Mouse (Mus musculus) forelimb bud, embryonic 11.5 days (tissue): ENCODE results near the gene Smim22.
A peak's percentile ranks its signal among the peaks of the same experiment; 100 is the strongest.

Source experiments
- DNase-seq: peaks from one replicate; pipeline ENCODE4 v3.0.0-alpha.2; 2012; ENCODE audit warnings: low read depth, low spot score

The Smim22 gene

GRCm38 (mm10) chr16:5007067-5007466, at the start of gene Smim22:
Gene Smim22 (plus strand): TSS chr16:5007288.
- DNase-seq, result no peak

DNA sequence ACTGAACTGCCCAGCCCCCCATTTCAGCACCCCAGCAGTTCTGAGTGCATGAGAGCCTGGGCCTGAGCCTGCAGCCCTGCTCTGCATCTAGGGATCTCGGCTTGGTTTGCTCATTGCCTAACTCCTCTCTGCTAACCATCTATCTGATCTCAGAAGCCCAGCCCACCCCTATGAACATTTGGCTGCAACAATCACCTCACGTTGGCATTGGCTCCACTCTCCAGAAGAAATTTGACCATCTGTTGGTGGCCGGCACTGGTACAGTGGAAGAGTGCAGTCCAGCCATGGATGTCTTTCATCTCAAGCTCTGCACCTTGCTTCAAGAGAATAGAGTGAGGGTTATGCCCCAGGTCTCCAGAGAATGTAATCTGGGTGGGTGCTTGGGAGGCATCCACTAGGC, 49.6 kb upstream of the Smim22 start:
- no peak for DNase-seq

DNA sequence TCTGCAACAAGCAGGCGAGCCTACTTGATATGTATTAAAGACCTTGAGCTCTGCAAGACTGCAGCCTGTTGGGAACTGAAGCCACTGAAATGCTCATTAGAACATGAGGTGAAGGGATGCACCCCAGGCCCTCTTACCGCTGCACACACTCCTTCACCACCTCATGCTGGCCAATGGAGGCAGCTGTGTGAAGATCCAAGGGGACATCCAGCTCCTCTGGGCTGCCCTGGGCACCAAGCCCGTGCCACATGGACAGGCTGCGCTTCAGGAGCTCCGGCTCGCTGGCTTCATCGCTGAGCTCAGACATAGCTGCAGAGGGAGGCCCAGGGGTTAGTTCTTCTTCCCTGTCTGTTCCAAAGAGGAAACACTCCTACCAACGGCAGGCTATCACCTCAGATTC, 46.8 kb upstream of the Smim22 start:
- DNase-seq, result no peak

- DNase-seq, result no peak
These were observed 43.7 kb upstream of the Smim22 start for GRCm38 (mm10) chr16:4963346-4963745.

DNA sequence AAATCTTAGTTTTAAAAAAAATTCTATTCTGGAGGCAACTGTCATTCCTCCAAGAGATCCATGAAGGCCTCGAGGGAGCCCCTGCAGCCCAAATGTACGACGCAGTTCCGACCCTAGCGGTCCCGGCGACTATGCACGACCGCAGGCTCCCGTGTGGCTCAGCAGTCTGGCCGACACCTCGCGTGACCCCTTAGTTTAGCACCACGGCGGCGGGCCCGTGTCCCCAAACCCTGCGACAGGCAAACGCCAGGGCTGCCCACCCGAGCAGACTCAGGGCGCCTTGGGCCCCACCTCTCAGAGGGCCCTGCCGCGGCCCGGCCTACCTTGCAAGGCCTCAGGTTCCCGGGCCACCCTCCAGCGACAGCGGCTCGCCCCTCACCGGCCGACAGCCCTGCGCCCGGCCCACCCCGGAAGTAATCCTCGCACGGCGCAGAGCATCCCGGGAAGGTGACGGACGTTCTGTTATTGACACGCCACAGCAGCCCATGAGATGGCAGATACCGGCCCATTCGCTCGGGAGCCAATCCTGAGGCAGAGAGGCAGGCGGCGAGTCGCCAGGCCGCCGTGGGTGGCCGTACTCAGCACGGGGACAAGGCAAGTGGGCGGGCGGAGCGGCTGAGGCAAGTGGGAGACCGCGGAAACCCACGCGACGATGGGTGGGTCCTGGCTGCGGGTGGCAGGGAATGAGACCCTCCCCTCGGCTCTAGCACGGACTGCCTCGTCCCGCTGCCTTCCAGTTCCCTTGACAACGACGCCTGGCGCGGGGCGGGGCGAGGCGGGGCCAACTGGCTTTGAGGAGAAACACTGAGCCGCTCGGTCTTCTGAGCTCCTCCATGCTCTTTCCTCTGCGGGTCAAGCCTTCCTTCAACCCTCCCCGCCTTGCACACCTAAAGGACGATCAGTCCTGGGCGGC, 43.0 kb upstream of the Smim22 start, which contains the start of gene Anks3:
TSS of gene Anks3 (minus strand) at position 409 of the 913 bp plus-strand sequence.
- peak; percentile 90 for DNase-seq

DNA sequence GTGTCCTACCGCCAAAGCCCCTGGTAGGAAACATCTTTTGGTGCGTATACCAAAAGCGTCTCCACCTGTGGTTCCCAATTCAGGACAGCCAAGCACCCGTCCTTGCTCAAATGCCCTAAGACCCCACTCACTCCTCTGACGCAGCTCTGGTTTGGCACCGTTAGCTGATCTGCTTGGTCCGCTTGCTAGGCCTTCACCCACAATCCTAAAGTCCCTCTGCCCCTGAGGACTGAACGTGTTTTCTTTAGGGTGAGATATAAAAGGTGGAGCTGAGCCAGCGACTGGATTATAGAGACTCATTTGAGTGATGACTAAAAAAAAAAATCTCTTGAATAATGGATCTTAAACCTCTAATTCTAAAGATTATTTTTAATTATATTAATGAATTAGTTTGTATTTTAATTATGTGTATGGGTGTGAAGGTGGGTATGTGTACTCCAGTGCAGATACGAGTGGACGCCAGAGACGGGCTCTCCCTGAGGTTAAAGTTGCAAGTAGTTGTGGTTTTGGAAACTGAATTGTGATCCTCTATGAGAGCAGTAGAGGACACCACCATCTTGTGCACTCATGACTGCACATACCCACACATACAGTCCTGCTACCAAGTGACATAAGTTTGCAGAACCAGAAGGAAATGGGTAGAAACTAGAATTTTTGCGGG, 42.2 kb upstream of the Smim22 start:
- peak; percentile 3 for DNase-seq

DNA sequence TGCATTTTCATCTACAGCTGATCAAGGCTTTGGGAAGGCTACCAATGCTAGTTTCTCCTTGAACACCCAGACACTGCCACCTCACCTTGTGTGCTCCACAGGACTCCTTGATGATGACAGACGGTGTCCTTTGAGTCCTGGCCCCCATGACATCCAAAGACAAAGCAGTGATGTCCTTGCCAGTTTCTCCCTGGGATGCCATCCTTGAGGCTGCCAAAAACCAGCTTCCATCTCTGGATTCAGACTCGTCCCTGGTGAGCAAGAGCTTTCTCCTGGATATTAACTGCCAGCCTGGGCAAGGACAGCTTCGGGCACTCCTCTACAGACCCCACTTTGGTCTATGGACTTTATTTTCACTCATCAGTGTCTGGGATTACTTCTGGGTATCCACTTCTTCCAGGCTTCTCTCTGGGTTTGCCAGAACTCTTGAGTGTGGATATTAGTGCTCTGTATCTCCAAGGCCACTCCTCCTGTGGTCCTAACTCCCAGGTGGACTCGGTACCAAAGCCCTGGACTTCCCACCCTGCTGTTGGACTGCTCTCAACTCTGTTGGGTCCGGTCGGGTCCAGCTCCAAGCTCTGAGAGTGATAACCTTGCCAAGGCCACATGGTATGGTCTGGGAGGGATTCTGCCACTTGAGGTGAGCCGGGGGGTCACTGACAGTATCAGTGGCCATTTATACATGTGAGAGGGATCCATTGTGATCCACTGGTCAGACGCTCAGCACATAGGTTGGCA, 41.5 kb upstream of the Smim22 start:
- no peak for DNase-seq

DNA sequence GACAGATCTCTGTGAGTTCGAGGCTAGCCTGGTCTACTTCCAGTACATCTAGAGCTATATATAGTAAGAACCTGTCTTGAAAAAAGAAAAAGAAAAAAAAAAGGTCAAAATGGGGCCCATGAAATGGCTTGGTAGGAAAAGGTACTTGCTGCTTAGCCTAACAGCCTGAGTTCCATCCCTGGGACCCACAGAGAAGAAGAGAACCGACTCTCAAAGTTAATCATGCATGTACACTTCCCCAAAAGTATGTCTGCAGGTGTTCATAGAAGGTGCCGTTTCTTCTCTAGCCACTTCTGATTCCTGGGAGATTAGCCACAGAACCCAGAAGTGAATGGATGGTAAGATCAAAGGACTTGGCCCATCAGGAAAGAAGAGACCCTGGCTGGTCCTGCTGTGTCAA, 38.7 kb upstream of the Smim22 start:
- DNase-seq, result no peak

- DNase-seq, result no peak
These were observed 37.8 kb upstream of the Smim22 start for GRCm38 (mm10) chr16:4969055-4969843.

DNA sequence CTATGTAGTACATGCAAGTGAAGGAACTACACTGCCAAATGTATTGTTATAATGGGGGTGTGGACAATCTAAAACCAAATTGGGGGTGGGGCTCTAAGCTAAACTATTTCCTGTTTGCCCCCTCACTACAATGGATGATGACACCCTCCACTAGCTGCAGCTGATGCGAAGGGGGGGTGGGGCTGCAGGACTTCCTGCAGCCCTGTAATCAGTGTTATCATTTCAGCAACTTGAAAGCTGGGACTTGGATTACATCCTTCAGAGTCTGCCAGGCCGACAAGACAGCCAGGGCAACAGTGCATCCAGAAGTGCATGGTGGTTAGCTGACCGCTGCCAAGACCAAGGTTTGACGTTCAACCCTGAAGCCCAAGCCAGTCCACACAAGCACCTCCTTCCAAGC, 35.5 kb upstream of the Smim22 start:
- DNase-seq, result no peak

GRCm38 (mm10) chr16:4974521-4974920, 32.6 kb upstream of the Smim22 start:
- no peak for DNase-seq

DNA sequence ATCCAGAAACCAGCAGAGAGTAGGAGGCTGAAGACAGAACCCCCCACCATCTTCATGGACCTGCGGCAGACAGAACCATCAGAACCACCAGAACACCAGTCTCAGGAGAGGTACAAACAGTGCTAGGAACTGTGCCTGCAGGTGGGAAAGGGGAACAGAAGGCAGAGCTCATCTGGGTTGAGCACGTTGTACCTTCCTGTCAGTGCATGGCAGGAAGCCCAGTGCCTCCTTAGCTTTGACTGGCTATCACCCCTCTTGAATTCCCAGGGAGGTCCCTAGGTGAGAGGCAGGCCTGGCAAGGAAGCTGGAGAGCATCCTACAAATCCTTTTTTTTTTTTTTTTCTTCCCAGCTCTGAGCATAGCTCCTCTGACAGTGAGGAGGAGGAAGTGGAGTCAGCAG, 30.9 kb upstream of the Smim22 start:
- DNase-seq, result no peak

GRCm38 (mm10) chr16:4978275-4979051, 28.6 kb upstream of the Smim22 start:
- DNase-seq, result no peak

- DNase-seq, result peak; percentile 42
These were observed 27.2 kb upstream of the Smim22 start for GRCm38 (mm10) chr16:4979755-4980380.

DNA sequence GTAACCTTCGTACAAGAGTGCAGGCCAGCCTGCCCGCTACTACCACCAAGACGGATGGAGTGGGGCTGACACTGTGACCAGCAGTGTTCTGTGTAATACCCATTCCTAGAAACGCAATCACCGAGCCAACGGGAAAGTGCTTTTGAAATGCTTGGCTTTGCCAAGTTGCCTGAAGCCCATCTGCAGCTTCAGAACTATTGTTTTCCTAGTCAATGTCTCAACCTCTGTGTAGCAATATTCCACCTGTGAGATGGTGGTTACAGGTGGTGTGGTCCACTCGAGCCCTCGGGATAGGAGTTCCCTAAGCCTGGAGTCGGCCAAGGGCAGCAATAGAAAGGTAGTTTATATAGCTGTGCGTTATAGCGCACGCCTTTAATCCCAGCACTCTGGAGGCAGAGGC, 22.4 kb upstream of the Smim22 start:
- no peak for DNase-seq

- no peak for DNase-seq
These were observed 13.8 kb upstream of the Smim22 start for GRCm38 (mm10) chr16:4993276-4993675.

DNA sequence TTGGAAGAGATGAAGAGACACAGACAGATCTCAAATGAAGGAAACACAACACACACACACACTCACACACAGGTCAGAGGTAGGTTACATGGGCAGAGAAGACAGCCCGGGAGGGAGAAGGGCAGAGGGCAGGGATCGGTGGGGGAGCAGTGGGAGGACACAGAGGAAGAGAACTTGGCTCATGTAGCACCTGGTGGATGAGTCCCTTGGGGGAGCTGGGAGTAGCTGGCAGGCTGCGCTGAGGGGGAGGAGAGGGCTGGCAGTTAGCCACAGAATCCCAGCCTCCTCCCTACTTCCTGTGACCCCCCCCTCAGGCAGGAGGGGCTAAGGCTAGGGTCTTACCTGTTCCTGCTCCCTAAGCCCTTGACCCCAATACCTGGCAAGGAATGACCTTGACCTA, 9.5 kb upstream of the Smim22 start, which contains the start of gene Sept12:
TSS of gene Sept12 (minus strand) at position 300 of the 400 bp plus-strand sequence.
- DNase-seq, result no peak

DNA sequence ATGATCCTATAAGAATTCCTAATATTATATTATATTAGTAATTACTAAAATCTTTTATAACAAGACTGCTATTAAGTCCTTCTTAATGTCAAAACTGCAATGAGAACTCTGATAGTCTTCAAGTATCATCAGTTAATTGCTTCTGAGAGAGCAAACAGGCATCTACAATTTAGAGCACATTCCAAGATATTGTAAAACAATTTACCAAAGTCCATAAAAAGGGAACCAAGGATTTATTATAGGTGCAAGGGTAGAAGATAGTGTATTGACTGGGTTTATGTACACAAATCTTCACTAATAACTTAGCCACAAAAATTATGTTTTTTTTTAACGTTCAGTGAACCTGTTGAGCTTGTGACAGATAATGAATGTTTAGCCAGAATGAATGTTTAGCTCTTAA, 8.1 kb upstream of the Smim22 start:
- DNase-seq, result no peak

- no peak for DNase-seq
These were observed 6.5 kb upstream of the Smim22 start for GRCm38 (mm10) chr16:5000611-5001010.

- DNase-seq, result no peak
These were observed 404 bp downstream of the Smim22 start for GRCm38 (mm10) chr16:5007492-5007891.
